Mouse (Mus musculus) myocyte (in vitro differentiated cells): Measurements from ENCODE around the gene Lias.

ENCODE experiments used
- CEBPB ChIP-seq: IDR thresholded peaks from 2 replicates; pipeline ENCODE4 v1.6.1; 2011; ENCODE audit warnings: mild to moderate bottlenecking, moderate library complexity; ENCODE audit not compliant: poor library complexity, insufficient read depth, severe bottlenecking
- POLR2A ChIP-seq: IDR thresholded peaks from one replicate; pipeline ENCODE4 v1.6.1; 2011; ENCODE audit warnings: low read depth, mild to moderate bottlenecking, control low read depth, moderate library complexity; ENCODE audit not compliant: insufficient read length
- POLR2AphosphoS2 ChIP-seq: IDR thresholded peaks from one replicate; pipeline ENCODE4 v1.6.1; 2011; ENCODE audit warnings: low read depth, control low read depth; ENCODE audit not compliant: insufficient read length
- REST ChIP-seq: IDR thresholded peaks from one replicate; pipeline ENCODE4 v1.6.1; 2011; ENCODE audit warnings: mild to moderate bottlenecking, control low read depth, moderate library complexity; ENCODE audit not compliant: insufficient read depth, insufficient read length
- SRF ChIP-seq: IDR thresholded peaks from one replicate; pipeline ENCODE4 v1.6.1; 2011; ENCODE audit warnings: low read depth; ENCODE audit not compliant: control insufficient read depth, insufficient read length
- TCF12 ChIP-seq: IDR thresholded peaks from one replicate; pipeline ENCODE4 v1.6.1; 2011; ENCODE audit warnings: mild to moderate bottlenecking, control low read depth; ENCODE audit not compliant: poor library complexity, insufficient read depth, severe bottlenecking
- TCF3 ChIP-seq: IDR thresholded peaks from one replicate; pipeline ENCODE4 v1.6.1; 2011; ENCODE audit warnings: low read depth, control low read depth; ENCODE audit not compliant: insufficient read length

- TF ChIP-seq POLR2A: no peak
- TF ChIP-seq POLR2AphosphoS2: no peak
- no peak for TF ChIP-seq REST
- TF ChIP-seq SRF: no peak
- no peak for TF ChIP-seq CEBPB
- no peak for TF ChIP-seq TCF3
- no peak for TF ChIP-seq TCF12
Measured at GRCm38 (mm10) chr5:65371551-65371950, 19.7 kb upstream of the Lias start.
